Mouse (Mus musculus) bone marrow, adult 2 months (tissue): ENCODE data around the gene Cacng6. TPM values are rescaled to one million over a fixed set of nuclear protein-coding genes. Genes with fewer than 3 reads are reported as not detected.

Source experiments
- H3K27ac ChIP-seq: fragments of 200-500 bp; 2 replicates; pipeline ENCODE4 v1.5.1; 2012; ENCODE audit warnings: low read depth, mild to moderate bottlenecking, control low read depth, inconsistent platforms, low read length; ENCODE audit not compliant: control insufficient read depth, poor library complexity, insufficient read depth
- H3K4me1 ChIP-seq: fragments of 200-500 bp; 2 replicates; pipeline ENCODE4 v1.6.1; 2011; ENCODE audit warnings: low read length; ENCODE audit not compliant: control insufficient read depth, insufficient read depth
- H3K4me3 ChIP-seq: fragments of 200-500 bp; replicated peaks from 2 replicates; pipeline ENCODE3; 2011; ENCODE audit warnings: mild to moderate bottlenecking, low read depth, low read length, control low read depth; ENCODE audit not compliant: control insufficient read depth
- CTCF ChIP-seq: fragments of 200-500 bp; IDR thresholded peaks from 2 replicates; pipeline ENCODE4 v1.5.1; 2011; ENCODE audit warnings: low read length, control low read depth; ENCODE audit not compliant: control insufficient read depth, insufficient read depth
- POLR2A ChIP-seq: fragments of 200-500 bp; IDR thresholded peaks from 2 replicates; pipeline ENCODE4 v1.6.1; 2011; ENCODE audit warnings: low read depth, mild to moderate bottlenecking, control low read depth, low read length, borderline replicate concordance; ENCODE audit not compliant: control insufficient read depth
- WGBS: fragments of 180-500 bp; shearing (Covaris S2); methylation state at CpG from one replicate; pipeline ENCODE4 v1.1.7; 2018; 5-methylcytosine and 5-hydroxymethylcytosine counted together
- polyA plus RNA-seq: library from polyadenylated mRNA; stranded (reverse); fragments of >200 nt; gene quantifications from 2 replicates; pipeline ENCODE4 v1.2.4, GENCODE M21; 2011; ENCODE audit warnings: low replicate concordance; ENCODE audit not compliant: missing spikeins, insufficient read depth, insufficient read length

Gene Cacng6
- polyA plus RNA-seq, 1 experiment, result not detected

DNA sequence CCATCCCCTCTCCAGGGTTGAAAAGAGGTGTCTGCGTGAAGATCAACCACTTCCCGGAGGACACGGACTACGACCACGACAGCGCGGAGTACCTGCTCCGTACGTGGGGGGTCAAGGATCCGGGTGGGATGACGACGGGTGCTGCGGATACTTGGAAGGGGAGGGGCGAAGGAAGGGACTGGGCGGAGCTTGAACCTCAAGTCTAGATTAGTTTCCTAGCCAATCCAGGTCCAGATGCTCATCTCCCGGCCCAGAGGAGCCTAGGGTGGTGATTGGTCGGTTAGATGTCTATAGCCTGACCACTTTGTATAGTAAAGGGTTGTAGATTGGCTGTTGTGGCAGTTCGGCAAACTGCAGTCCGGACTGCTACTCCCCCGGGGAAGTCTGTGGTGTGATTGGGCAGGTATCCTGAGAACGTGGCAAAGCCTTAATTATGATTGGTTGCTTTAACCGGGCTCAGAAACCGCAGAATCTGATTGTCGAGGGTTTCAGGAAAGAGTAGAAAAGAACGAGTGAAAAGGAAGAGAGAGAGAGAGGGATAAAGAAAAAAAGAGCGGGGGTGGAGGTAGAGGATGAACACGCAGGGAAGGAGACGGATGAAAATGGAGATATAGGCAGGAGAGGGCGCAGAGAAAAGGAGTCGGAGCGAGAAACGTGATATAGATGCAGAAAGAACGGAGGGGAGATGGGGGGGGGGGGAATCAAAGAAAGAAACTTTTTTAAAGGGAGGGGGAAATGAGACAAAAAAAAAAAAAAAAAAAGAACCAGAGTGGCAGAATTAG lies 12.6 kb upstream of the Cacng6 start:
- TF ChIP-seq POLR2A (no peak), CTCF (no peak)
- Histone ChIP-seq H3K27ac (no peak overlapping the region), H3K4me1 (no peaks in the 10 kb centered on the region; the same call in none of the 2 replicates), H3K4me3 (peak overlapping the region; percentile 24)
- 2% methylated on average over 33 of the region's 33 CpGs for WGBS

DNA sequence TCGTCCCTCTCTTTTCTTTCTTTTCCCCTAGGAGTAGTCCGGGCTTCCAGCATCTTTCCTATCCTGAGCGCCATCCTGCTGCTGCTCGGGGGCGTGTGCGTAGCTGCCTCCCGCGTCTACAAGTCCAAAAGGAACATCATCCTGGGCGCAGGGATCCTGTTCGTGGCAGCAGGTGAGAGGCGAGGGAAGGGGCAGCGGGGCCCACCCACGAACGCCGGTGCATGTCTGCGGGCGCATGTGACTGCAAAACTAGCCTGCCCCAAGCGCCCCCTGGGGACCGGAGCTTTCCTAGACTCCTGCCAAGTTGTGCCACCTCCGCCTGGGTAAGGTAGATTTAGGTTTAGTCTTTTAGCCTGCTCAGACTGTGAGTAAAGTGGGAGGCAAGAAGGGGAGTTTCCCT lies 12.0 kb upstream of the Cacng6 start:
- Histone ChIP-seq H3K4me1 (no peaks in the 10 kb centered on the region; the same call in none of the 2 replicates), H3K27ac (no peak overlapping the region), H3K4me3 (no peak overlapping the region)
- 3% methylated on average over 20 of the region's 20 CpGs for WGBS
- no peak for TF ChIP-seq CTCF
- no peak for TF ChIP-seq POLR2A

DNA sequence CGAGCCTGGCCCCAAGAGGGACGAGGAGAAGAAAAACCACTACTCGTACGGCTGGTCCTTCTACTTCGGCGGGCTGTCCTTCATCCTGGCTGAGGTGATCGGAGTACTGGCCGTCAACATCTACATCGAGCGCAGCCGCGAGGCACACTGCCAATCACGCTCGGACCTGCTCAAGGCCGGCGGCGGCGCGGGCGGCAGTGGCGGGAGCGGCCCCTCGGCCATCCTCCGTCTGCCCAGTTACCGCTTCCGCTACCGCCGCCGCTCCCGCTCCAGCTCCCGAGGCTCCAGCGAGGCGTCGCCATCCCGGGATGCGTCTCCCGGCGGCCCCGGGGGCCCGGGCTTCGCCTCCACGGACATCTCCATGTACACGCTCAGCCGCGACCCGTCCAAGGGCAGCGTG lies 9.1 kb upstream of the Cacng6 start:
- WGBS, result 3% methylated on average over 47 of the region's 47 CpGs
- TF ChIP-seq CTCF (no peak), POLR2A (no peak)
- Histone ChIP-seq H3K4me1 (no peaks in the 10 kb centered on the region; the same call in none of the 2 replicates), H3K4me3 (peak overlapping the region; percentile 20), H3K27ac (no peak overlapping the region)

DNA sequence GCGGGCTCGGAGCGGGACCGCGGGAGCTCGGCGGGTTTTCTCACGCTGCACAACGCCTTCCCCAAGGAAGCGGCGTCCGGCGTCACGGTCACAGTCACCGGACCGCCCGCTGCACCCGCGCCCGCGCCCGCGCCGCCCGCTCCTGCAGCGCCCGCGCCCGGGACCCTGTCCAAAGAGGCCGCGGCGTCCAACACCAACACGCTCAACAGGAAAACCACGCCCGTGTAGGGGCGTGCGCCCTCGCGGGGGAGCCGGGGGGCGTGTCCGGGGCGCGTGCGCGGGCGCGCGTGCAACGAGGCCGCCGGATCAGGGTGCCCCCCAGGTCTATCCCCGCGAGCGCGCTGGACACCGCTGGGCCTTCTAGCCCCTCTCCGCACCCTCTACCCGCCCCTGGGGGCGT lies 8.6 kb upstream of the Cacng6 start:
- no peak for TF ChIP-seq POLR2A
- TF ChIP-seq CTCF, result no peak
- Histone ChIP-seq H3K27ac (no peak overlapping the region), H3K4me1 (no peaks in the 10 kb centered on the region; the same call in 1 of the 2 replicates), H3K4me3 (no peak overlapping the region)
- WGBS, result 1% methylated on average over 50 of the region's 60 CpGs

DNA sequence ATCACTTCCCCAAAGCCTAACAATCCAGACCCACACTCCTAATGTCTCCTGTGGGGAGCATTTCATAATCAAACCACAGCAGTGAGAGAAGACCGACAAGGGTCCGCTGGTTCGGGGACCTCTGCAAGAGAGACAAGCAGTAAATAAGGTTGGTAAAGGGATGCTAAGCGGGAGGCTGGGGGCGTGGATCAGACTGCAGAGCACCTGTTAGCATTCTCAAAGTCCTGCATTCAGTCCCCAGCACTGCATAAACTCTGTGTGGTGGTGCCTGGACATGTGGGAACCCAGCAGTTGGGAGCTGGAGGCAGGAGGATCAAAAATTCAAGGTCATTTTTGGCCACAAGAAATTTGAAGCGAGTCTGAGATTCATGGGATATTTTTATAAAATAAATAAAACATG lies 4.1 kb upstream of the Cacng6 start:
- Histone ChIP-seq H3K4me3 (no peak overlapping the region), H3K4me1 (no peaks in the 10 kb centered on the region), H3K27ac (no peak overlapping the region)
- no peak for TF ChIP-seq CTCF
- no peak for TF ChIP-seq POLR2A
- 45% methylated on average over 6 of the region's 6 CpGs for WGBS

DNA sequence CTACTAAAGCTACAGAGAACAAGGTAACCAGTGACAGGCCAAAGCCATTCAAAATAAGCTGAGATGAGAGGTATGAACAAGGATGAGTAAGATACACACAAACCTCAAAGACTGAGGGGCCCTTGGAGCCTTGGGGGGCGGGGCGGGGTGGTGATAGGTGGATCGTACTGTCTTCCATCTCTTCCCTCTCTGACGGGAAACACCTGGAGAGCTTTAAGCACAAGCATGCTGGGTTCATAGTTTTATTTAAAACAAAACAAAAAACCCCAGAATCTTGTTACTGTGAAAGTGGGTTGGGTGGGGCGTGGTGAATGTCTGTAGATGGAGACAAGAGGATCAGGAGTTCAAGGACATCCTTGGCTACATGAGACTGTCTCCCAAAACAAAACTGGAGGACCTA lies 3.5 kb upstream of the Cacng6 start:
- Histone ChIP-seq H3K27ac (no peak overlapping the region), H3K4me1 (no peaks in the 10 kb centered on the region), H3K4me3 (no peak overlapping the region)
- TF ChIP-seq POLR2A (no peak), CTCF (no peak)
- WGBS, result 59% methylated on average over 5 of the region's 5 CpGs

DNA sequence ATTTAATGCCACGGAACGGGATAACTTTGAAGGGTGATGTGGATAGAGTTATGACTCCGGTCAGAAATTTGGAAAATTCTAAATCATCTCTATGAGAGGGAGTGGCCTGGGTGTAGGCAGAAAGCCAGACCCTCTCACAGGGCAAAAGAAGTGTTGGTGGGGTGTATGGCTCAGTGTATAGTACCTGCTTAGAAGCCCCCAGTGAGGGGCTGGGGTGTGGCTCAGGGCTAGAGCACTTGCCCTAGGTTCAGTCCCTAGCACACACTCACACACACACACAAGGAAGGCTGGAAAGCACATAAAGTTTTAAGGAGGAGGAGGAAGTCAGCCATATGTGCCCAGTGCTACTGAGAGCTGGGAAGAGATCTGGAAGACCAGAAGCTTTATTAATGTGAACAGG lies 2.7 kb upstream of the Cacng6 start:
- Histone ChIP-seq H3K4me1 (no peaks in the 10 kb centered on the region), H3K4me3 (no peak overlapping the region), H3K27ac (no peak overlapping the region)
- WGBS, result 86% methylated on average over 3 of the region's 3 CpGs
- TF ChIP-seq CTCF, result no peak
- TF ChIP-seq POLR2A, result no peak

DNA sequence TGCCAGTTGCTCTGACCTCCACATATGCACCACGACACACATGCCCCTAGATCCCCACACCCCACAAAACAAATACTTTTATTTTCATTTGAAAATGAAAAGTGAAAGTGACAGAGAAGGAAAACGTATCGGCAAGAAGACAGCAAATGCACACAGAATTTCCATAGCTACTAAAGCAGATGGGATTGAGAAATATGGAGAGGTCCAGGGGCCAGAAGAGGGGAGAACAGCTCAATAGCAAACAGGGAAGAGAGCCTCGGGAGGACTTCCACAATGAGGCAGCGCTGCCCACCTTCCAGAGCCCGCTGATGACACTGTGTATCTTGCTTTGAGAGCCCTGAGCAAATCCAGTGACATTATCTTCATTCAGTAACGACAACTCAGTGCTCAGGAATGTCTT lies 1.9 kb upstream of the Cacng6 start:
- 34% methylated on average over 7 of the region's 7 CpGs for WGBS
- Histone ChIP-seq H3K4me1 (no peaks in the 10 kb centered on the region), H3K4me3 (no peak overlapping the region), H3K27ac (no peak overlapping the region)
- TF ChIP-seq POLR2A, result no peak
- TF ChIP-seq CTCF, result no peak

DNA sequence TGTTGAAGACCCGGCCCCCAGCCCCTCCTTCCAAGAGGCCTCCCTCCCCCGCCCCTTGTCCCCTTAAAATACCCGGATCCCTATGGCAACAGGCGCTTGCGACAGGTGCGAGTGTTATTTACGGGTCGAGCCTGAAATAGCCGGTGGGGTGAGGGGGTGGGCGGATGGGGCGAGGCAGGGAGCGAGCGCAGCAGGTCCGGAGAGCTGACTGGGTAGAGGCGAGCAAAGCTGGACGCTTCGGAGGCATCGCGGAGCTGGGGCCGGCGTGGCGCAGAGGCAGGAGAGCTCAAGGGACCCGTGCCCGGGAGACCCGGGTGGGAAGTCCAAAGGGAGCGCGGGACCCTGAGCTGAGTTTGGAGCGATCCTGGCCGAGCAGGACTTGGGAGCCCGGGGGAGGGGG lies 565 bp upstream of the Cacng6 start:
- no peak overlapping the region for H3K4me3 ChIP-seq
- 11% methylated on average over 30 of the region's 30 CpGs for WGBS
- no peaks in the 10 kb centered on the region for H3K4me1 ChIP-seq
- TF ChIP-seq CTCF (no peak), POLR2A (no peak)
- no peak overlapping the region for H3K27ac ChIP-seq
